Mouse (Mus musculus) ES-Bruce4 (cell line): ENCODE results near the gene Caprin1.

Experiments
- CTCF ChIP-seq: IDR thresholded peaks from one replicate; pipeline ENCODE4 v1.8.1; 2011; ENCODE audit warnings: low read depth, low read length
- POLR2A ChIP-seq: IDR thresholded peaks from one replicate; pipeline ENCODE4 v1.8.1; 2011; ENCODE audit warnings: low read length; ENCODE audit not compliant: insufficient read depth

GRCm38 (mm10) chr2:103797491-103798009 lies at the start of gene Caprin1:
- peak; percentile 46 for TF ChIP-seq POLR2A
- TF ChIP-seq CTCF = no peak
